Mouse (Mus musculus) liver, embryonic 13.5 days (tissue): ENCODE measurements around the gene Gm29797. TPM values are rescaled to one million over a fixed set of nuclear protein-coding genes. Genes with fewer than 3 reads are reported as not detected.

Experiments
- ATAC-seq: fragments of 200-750 bp; cut with Nextera tagmentation; 2 replicates; pipeline ENCODE4 v1.8.0; 2017; ENCODE audit warnings: low read depth, mild to moderate bottlenecking, moderate number of reproducible peaks, moderate library complexity
- DNase-seq: peaks from one replicate; pipeline ENCODE4 v3.0.0; 2022
- H3K27ac ChIP-seq: fragments of 300-500 bp; sonication (generic); 2 replicates; pipeline ENCODE4 v1.5.1; 2015; ENCODE audit warnings: moderate library complexity, mild to moderate bottlenecking, inconsistent platforms
- H3K27me3 ChIP-seq: fragments of 300-500 bp; sonication (generic); 2 replicates; pipeline ENCODE4 v1.6.1; 2015; ENCODE audit warnings: mild to moderate bottlenecking, inconsistent platforms
- H3K36me3 ChIP-seq: fragments of 300-500 bp; sonication (generic); 2 replicates; pipeline ENCODE4 v1.6.1; 2015; ENCODE audit warnings: mild to moderate bottlenecking, inconsistent platforms
- H3K4me1 ChIP-seq: fragments of 300-500 bp; sonication (generic); replicated peaks from 2 replicates; pipeline ENCODE4 v1.6.1; 2015; ENCODE audit warnings: inconsistent platforms
- H3K4me2 ChIP-seq: fragments of 300-500 bp; sonication (generic); 2 replicates; pipeline ENCODE4 v1.6.1; 2015; ENCODE audit warnings: inconsistent platforms, mild to moderate bottlenecking, moderate library complexity
- H3K4me3 ChIP-seq: fragments of 300-500 bp; sonication (generic); replicated peaks from 2 replicates; pipeline ENCODE4 v1.5.1; 2015; ENCODE audit warnings: mild to moderate bottlenecking, inconsistent platforms
- H3K9ac ChIP-seq: fragments of 300-500 bp; sonication (generic); 2 replicates; pipeline ENCODE4 v1.6.1; 2015; ENCODE audit warnings: mild to moderate bottlenecking, inconsistent platforms
- H3K9me3 ChIP-seq: fragments of 300-500 bp; sonication (generic); replicated peaks from 2 replicates; pipeline ENCODE4 v1.6.1; 2016; ENCODE audit warnings: inconsistent platforms
- WGBS: fragments of 180-500 bp; shearing (Covaris S2); methylation state at CpG from one replicate; pipeline ENCODE4 v1.1.7; 2015; ENCODE audit not compliant: insufficient replicate concordance; 5-methylcytosine and 5-hydroxymethylcytosine counted together
- polyA plus RNA-seq: library from polyadenylated mRNA; unstranded; fragments of >200 nt; fragmentation: Nextera tagmentation; extraction: Ambion mirVana; gene quantifications from 2 replicates; pipeline ENCODE4 v1.2.1, GENCODE M21; 2015

Gm29797 gene
- polyA plus RNA-seq, 1 experiment from 2014 or later = not detected

DNA sequence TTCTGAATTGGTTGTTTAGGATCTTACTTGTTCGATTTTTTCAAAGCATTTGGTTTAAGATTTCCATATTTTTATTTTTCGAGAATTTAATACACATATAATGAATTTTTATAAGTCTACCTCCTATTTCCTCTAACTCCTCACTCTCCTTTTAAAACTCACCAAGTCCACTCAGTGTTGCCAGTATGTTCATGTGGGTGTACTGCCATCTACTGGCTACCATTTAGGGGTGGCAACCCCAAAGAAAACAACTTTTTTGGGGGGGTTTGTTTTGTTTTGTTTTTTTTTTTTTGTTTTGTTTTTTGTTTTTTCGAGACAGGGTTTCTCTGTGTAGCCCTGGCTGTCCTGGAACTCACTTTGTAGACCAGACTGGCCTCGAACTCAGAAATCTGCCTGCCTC, 49.8 kb downstream of the Gm29797 start:
- H3K4me1 ChIP-seq = no peaks in the 10 kb centered on the region
- H3K27me3 ChIP-seq = no peaks in the 10 kb centered on the region
- H3K4me2 ChIP-seq = no peak overlapping the region
- no peak overlapping the region for H3K4me3 ChIP-seq
- H3K27ac ChIP-seq = no peak overlapping the region
- H3K9ac ChIP-seq = no peak overlapping the region
- DNase-seq (no peak), ATAC-seq (no peak)
- no peaks in the 10 kb centered on the region for H3K9me3 ChIP-seq
- H3K36me3 ChIP-seq = no peaks in the 10 kb centered on the region
- WGBS = 19% methylated on average over 4 of the region's 4 CpGs

Other genes with a start within 250 kb of the Gm29797 start
- gene Zbtb46, start 197.6 kb upstream of the Gm29797 start, polyA plus RNA-seq = 10.2 and 10.7 TPM in 2 replicates
- 0.06 TPM in 2 replicates for gene Abhd16b, start 163.8 kb upstream of the Gm29797 start, polyA plus RNA-seq
- gene Tpd52l2, start 159.9 kb upstream of the Gm29797 start, polyA plus RNA-seq = 83.0 and 87.8 TPM in 2 replicates
- 29.6 and 35.7 TPM in 2 replicates for gene Dnajc5, start 136.5 kb upstream of the Gm29797 start, polyA plus RNA-seq
- 19.8 and 22.1 TPM in 2 replicates for gene Uckl1, start 72.1 kb upstream of the Gm29797 start, polyA plus RNA-seq
- gene Prpf6, start 65.2 kb upstream of the Gm29797 start, polyA plus RNA-seq = 33.6 and 37.3 TPM in 2 replicates
- 8.4 and 9.0 TPM in 2 replicates for gene Zfp512b, start 64.2 kb upstream of the Gm29797 start, polyA plus RNA-seq
- gene Samd10, start 57.8 kb upstream of the Gm29797 start, polyA plus RNA-seq = 2.2 and 2.4 TPM in 2 replicates
- 6.4 and 6.5 TPM in 2 replicates for gene Sox18, start 14.6 kb downstream of the Gm29797 start, polyA plus RNA-seq
- 2.4 and 2.6 TPM in 2 replicates for gene Tcea2, start 23.3 kb downstream of the Gm29797 start, polyA plus RNA-seq
- gene Rgs19, start 36.9 kb downstream of the Gm29797 start, polyA plus RNA-seq = 17.7 and 19.9 TPM in 2 replicates
- gene Lkaaear1, start 41.4 kb downstream of the Gm29797 start, polyA plus RNA-seq = not detected in 2 replicates
- 0.24 and 0.45 TPM in 2 replicates for gene Oprl1, start 58.0 kb downstream of the Gm29797 start, polyA plus RNA-seq
- gene Myt1, start 106.3 kb downstream of the Gm29797 start, polyA plus RNA-seq = 0.12 TPM in 1 of 2 replicates, not detected in the other
- 14.2 and 16.9 TPM in 2 replicates for gene Pcmtd2, start 180.8 kb downstream of the Gm29797 start, polyA plus RNA-seq
- gene Polr3k, start 207.3 kb downstream of the Gm29797 start, polyA plus RNA-seq = 41.2 and 41.5 TPM in 2 replicates